Comparison of ENCODE assay signal across 8 mouse cellular contexts in genomic region chr13:104285031-104285431, GRCm38 (mm10). TPM values are rescaled to one million over a fixed set of nuclear protein-coding genes. Genes with fewer than 3 reads are reported as not detected.
DNase-seq lines count a peak whose midpoint lies in the region; ATAC-seq lines count a peak whose summit lies in the region.

No protein-coding gene starts in this region.

- H3K9ac ChIP-seq in forebrain, embryonic 11.5 days (ENCODE audit: low read length), result no peak overlapping the region
- H3K9ac ChIP-seq in midbrain, embryonic 13.5 days (replicated peaks), result no peak overlapping the region

- peaks cover 6% of the 10 kb centered on the region; the same call in 1 of the 2 replicates for H3K4me1 ChIP-seq in forebrain, embryonic 11.5 days (replicated peaks; ENCODE audit: control insufficient read depth, insufficient read depth, low read length)
- H3K4me1 ChIP-seq in forebrain, embryonic 10.5 days, result peaks cover 30% of the 10 kb centered on the region
- H3K4me1 ChIP-seq in midbrain, embryonic 13.5 days (replicated peaks), result peaks cover 31% of the 10 kb centered on the region

- H3K4me2 ChIP-seq in forebrain, embryonic 11.5 days (ENCODE audit: low read depth, low read length, severe bottlenecking), result 0 out of 2 replicates have a peak overlapping the region, but pooled peaks have one; percentile 1
- H3K4me2 ChIP-seq in midbrain, embryonic 13.5 days (replicated peaks), result peak overlapping the region; percentile 64; the same call in 1 of the 2 replicates

- no peak for ATAC-seq in forebrain, embryonic 11.5 days (replicated peaks; ENCODE audit: low FRiP score)
- ATAC-seq in CD4-positive, CD25-positive, alpha-beta regulatory T cell, adult 4 months, result peak; percentile 27
- ATAC-seq in midbrain, embryonic 13.5 days, result no peak

- WGBS in forebrain, embryonic 11.5 days, result 1% methylated on average over 2 of the region's 2 CpGs
- 4% methylated on average over 2 of the region's 2 CpGs for WGBS in forebrain, embryonic 10.5 days
- 5% methylated on average over 2 of the region's 2 CpGs for WGBS in midbrain, embryonic 13.5 days

- H3K4me3 ChIP-seq in forebrain, embryonic 11.5 days (ENCODE audit: low read depth, low read length), result no peak overlapping the region
- no peak overlapping the region for H3K4me3 ChIP-seq in forebrain, embryonic 10.5 days
- no peak overlapping the region for H3K4me3 ChIP-seq in midbrain, embryonic 13.5 days (replicated peaks)

- H3K27me3 ChIP-seq in forebrain, embryonic 11.5 days (ENCODE audit: control insufficient read depth, insufficient read depth, low read length), result no peaks in the 10 kb centered on the region
- H3K27me3 ChIP-seq in forebrain, embryonic 10.5 days (ENCODE audit: poor library complexity, severe bottlenecking), result no peaks in the 10 kb centered on the region
- no peaks in the 10 kb centered on the region for H3K27me3 ChIP-seq in midbrain, embryonic 13.5 days

- H3K36me3 ChIP-seq in forebrain, embryonic 11.5 days (ENCODE audit: control insufficient read depth, insufficient read depth, low read length), result no peaks in the 10 kb centered on the region
- no peaks in the 10 kb centered on the region for H3K36me3 ChIP-seq in forebrain, embryonic 10.5 days (replicated peaks)
- no peaks in the 10 kb centered on the region for H3K36me3 ChIP-seq in midbrain, embryonic 13.5 days

- H3K9me3 ChIP-seq in forebrain, embryonic 11.5 days (ENCODE audit: control insufficient read depth, low read length), result no peaks in the 10 kb centered on the region
- no peaks in the 10 kb centered on the region for H3K9me3 ChIP-seq in forebrain, embryonic 10.5 days
- H3K9me3 ChIP-seq in midbrain, embryonic 13.5 days, result no peaks in the 10 kb centered on the region

- no peak overlapping the region for H3K27ac ChIP-seq in forebrain, embryonic 11.5 days (ENCODE audit: low read depth, low read length)
- no peak overlapping the region for H3K27ac ChIP-seq in forebrain, embryonic 10.5 days
- H3K27ac ChIP-seq in midbrain, embryonic 13.5 days, result no peak overlapping the region

- intact Hi-C loops in heart, postnatal 10 days (cut with DNase I), result loop anchor here (1.0 to 5.0 kb wide), 4 partner anchors 396 to 767 kb away; partner anchors contain the start of gene Rgs7bp
- intact Hi-C loops in left cerebral cortex, postnatal 25 days (cut with DNase I), result loop anchor here (1.0 to 2.0 kb wide), 2 partner anchors 396 to 504 kb away; no protein-coding TSS in a partner anchor

- no peak for DNase-seq in forebrain, embryonic 11.5 days (ENCODE audit: low spot score)
- DNase-seq in forebrain, embryonic 10.5 days (ENCODE audit: extremely low spot score, low spot score), result no peak
- DNase-seq in embryo, embryonic 10.5 days (ENCODE audit: low spot score), result peak; percentile 70
- DNase-seq in heart, postnatal 10 days, result peak; percentile 48 to 50
- DNase-seq in left cerebral cortex, postnatal 25 days (ENCODE audit: low spot score in 2 of 2), result peak; percentile 24 to 52
- DNase-seq in urinary bladder, adult 18-20 months (ENCODE audit: low spot score in 2 of 2), result no peak

RNA-seq across cellular contexts. Expression of gene Adamts6, which starts 2.6 kb away (rescaled TPM):
- 2.9 and 3.2 TPM in 2 replicates for polyA plus RNA-seq in forebrain, embryonic 11.5 days (2014; fragmentation: Nextera tagmentation; extraction: Ambion mirVana)
- 2.3 and 2.7 TPM in 2 replicates for polyA plus RNA-seq in forebrain, embryonic 10.5 days (2016; fragmentation: Nextera tagmentation; extraction: Ambion mirVana)
- 10 to 100 TPM; 24.2 to 26.5 TPM for polyA plus RNA-seq in CD4-positive, CD25-positive, alpha-beta regulatory T cell, adult 4 months (2017; shearing (Covaris generic))
- total RNA-seq in heart, postnatal 10 days (2021), result 1 to 10 TPM; 6.5 to 9.6 TPM
- 1 to 10 TPM; 3.1 to 4.4 TPM for total RNA-seq in left cerebral cortex, postnatal 25 days (2021)
- polyA plus RNA-seq in midbrain, embryonic 13.5 days (2015; fragmentation: Nextera tagmentation; extraction: Ambion mirVana), result 1.9 TPM in 2 replicates

RNA-seq across cellular contexts. Expression of gene Ppwd1, which starts 56.4 kb away (rescaled TPM):
- polyA plus RNA-seq in forebrain, embryonic 11.5 days (2014; fragmentation: Nextera tagmentation; extraction: Ambion mirVana), result 15.8 and 16.6 TPM in 2 replicates
- polyA plus RNA-seq in forebrain, embryonic 10.5 days (2016; fragmentation: Nextera tagmentation; extraction: Ambion mirVana), result 20.1 and 21.3 TPM in 2 replicates
- polyA plus RNA-seq in CD4-positive, CD25-positive, alpha-beta regulatory T cell, adult 4 months (2017; shearing (Covaris generic)), result 10 to 100 TPM; 14.9 to 15.6 TPM
- 10 to 100 TPM in 1 of 2 experiments, 1 to 10 TPM in 1; 8.8 to 10.2 TPM for total RNA-seq in heart, postnatal 10 days (2021)
- 10 to 100 TPM; 12.6 to 14.4 TPM for total RNA-seq in left cerebral cortex, postnatal 25 days (2021)
- polyA plus RNA-seq in midbrain, embryonic 13.5 days (2015; fragmentation: Nextera tagmentation; extraction: Ambion mirVana), result 9.1 and 10.1 TPM in 2 replicates

RNA-seq across cellular contexts. Expression of gene Cenpk, which starts 56.6 kb away (rescaled TPM):
- 77.8 and 92.6 TPM in 2 replicates for polyA plus RNA-seq in forebrain, embryonic 11.5 days (2014; fragmentation: Nextera tagmentation; extraction: Ambion mirVana)
- polyA plus RNA-seq in forebrain, embryonic 10.5 days (2016; fragmentation: Nextera tagmentation; extraction: Ambion mirVana), result 92.5 and 102 TPM in 2 replicates
- polyA plus RNA-seq in CD4-positive, CD25-positive, alpha-beta regulatory T cell, adult 4 months (2017; shearing (Covaris generic)), result 1 to 10 TPM; 2.6 to 5.6 TPM
- 1 to 10 TPM; 3.8 to 5.5 TPM for total RNA-seq in heart, postnatal 10 days (2021)
- total RNA-seq in left cerebral cortex, postnatal 25 days (2021), result under 1 TPM; 0.69 to 0.94 TPM
- 28.1 and 36.5 TPM in 2 replicates for polyA plus RNA-seq in midbrain, embryonic 13.5 days (2015; fragmentation: Nextera tagmentation; extraction: Ambion mirVana)

Comparison
In these comparisons a context has a peak if more than half of its experiments do, and no peak if none do; other contexts are left out.
1. DNase-seq: peak in embryo, embryonic 10.5 days (single experiment), heart, postnatal 10 days (2 of 2) and left cerebral cortex, postnatal 25 days (2 of 2); none in forebrain, embryonic 11.5 days (single experiment), forebrain, embryonic 10.5 days (single experiment) and urinary bladder, adult 18-20 months (0 of 2).